Mouse (Mus musculus) heart, postnatal 0 days (tissue): ENCODE measurements at regions not wholly inside any gene's neighbourhood (a gene's known extent, or its start where the extent isn't known, plus 50 kb on each side); places are given as distances from the start of the nearest gene placed in this dataset.

Experiments used
- CTCF ChIP-seq: IDR thresholded peaks from 2 replicates; pipeline ENCODE4 v1.5.1; 2016; ENCODE audit warnings: antibody characterized with exemption, control low read depth, low read depth
- EP300 ChIP-seq: IDR thresholded peaks from 2 replicates; pipeline ENCODE4 v1.6.1; 2016; ENCODE audit warnings: antibody characterized with exemption, low read depth

- TF ChIP-seq CTCF (no peak), EP300 (no peak)
Observed at GRCm38 (mm10) chr4:53950496-53950895, 124.7 kb downstream of the Tmem38b start.
